Mouse (Mus musculus) CH12.LX (cell line): ENCODE data around the gene Srsf6. TPM values are rescaled to one million over a fixed set of nuclear protein-coding genes. Genes with fewer than 3 reads are reported as not detected.

Experiments used
- DNase-seq: peaks from one replicate; pipeline ENCODE4 v3.0.0-alpha.2; 2013; ENCODE audit errors: extremely low read depth
- H3K27ac ChIP-seq: 2 replicates; pipeline ENCODE4 v1.5.1; 2012; ENCODE audit warnings: low read depth, mild to moderate bottlenecking, control low read depth, moderate library complexity; ENCODE audit not compliant: insufficient read depth
- H3K27me3 ChIP-seq: replicated peaks from 2 replicates; pipeline ENCODE3; 2012; ENCODE audit warnings: inconsistent platforms
- H3K36me3 ChIP-seq, 2 experiments: replicated peaks in 1 of 2; 2 replicates each; pipeline versions ENCODE3 to v1.6.1; 2012; ENCODE audit warnings: inconsistent platforms in 1 of 2, low read length in 1 of 2, mild to moderate bottlenecking in 1 of 2, mixed read lengths in 1 of 2, moderate library complexity in 1 of 2; ENCODE audit not compliant: control insufficient read depth in 1 of 2, insufficient read depth in 1 of 2
- H3K4me1 ChIP-seq, 2 experiments: 2 replicates each; pipeline ENCODE4 v1.6.1; 2012; ENCODE audit warnings: inconsistent platforms in 1 of 2, moderate library complexity in 1 of 2; ENCODE audit not compliant: insufficient read depth in 2 of 2, control insufficient read depth in 1 of 2
- H3K4me2 ChIP-seq: 2 replicates; pipeline ENCODE4 v1.6.1; 2012; ENCODE audit warnings: low read depth, mild to moderate bottlenecking, control low read depth; ENCODE audit not compliant: poor library complexity, insufficient read depth, severe bottlenecking
- H3K4me3 ChIP-seq, 3 experiments: fragments of 150-350 bp in 1 of 3; sonication (generic) in 1 of 3; replicated peaks in 1 of 3; 2 replicates each; pipeline versions ENCODE3 to v1.5.1; 2011 to 2012; ENCODE audit warnings: low read depth in 2 of 3, low read length in 2 of 3, mild to moderate bottlenecking in 2 of 3, moderate library complexity in 2 of 3, control low read depth in 1 of 3, improper control_type of control experiment in 1 of 3, inconsistent platforms in 1 of 3, mixed read lengths in 1 of 3; ENCODE audit not compliant: poor library complexity in 1 of 3
- H3K79me2 ChIP-seq: replicated peaks from 2 replicates; pipeline ENCODE4 v1.6.1; 2012; ENCODE audit warnings: mild to moderate bottlenecking, moderate library complexity; ENCODE audit not compliant: control insufficient read depth, poor library complexity, insufficient read depth, severe bottlenecking; ENCODE audit errors: extremely low read depth
- H3K9ac ChIP-seq: 2 replicates; pipeline ENCODE4 v1.6.1; 2012; ENCODE audit warnings: low read depth, mild to moderate bottlenecking, control low read depth, moderate library complexity; ENCODE audit not compliant: insufficient read depth
- H3K9me3 ChIP-seq: replicated peaks from 2 replicates; pipeline ENCODE3; 2012; ENCODE audit warnings: low read length, inconsistent platforms, mixed read lengths
- BHLHE40 ChIP-seq: IDR thresholded peaks from 2 replicates; pipeline ENCODE4 v1.6.1; 2011; ENCODE audit warnings: mild to moderate bottlenecking, low read depth, low read length, improper control_type of control experiment
- CHD1 ChIP-seq: IDR thresholded peaks from 2 replicates; pipeline ENCODE4 v1.6.1; 2012; ENCODE audit warnings: low read depth, low read length, improper control_type of control experiment, inconsistent platforms
- CHD2 ChIP-seq: IDR thresholded peaks from 2 replicates; pipeline ENCODE4 v1.6.1; 2011; ENCODE audit warnings: low read length, improper control_type of control experiment
- CTCF ChIP-seq, 2 experiments: IDR thresholded peaks in 1 of 2; conservative IDR thresholded peaks in 1 of 2; 2 replicates each; pipeline ENCODE4 v1.5.1; 2011 to 2012; ENCODE audit warnings: low read depth in 2 of 2, low read length in 2 of 2, improper control_type of control experiment in 1 of 2, inconsistent platforms in 1 of 2, mild to moderate bottlenecking in 1 of 2, moderate library complexity in 1 of 2
- E2F4 ChIP-seq: IDR thresholded peaks from 2 replicates; pipeline ENCODE4 v1.6.1; 2011; ENCODE audit warnings: low read depth, low read length, improper control_type of control experiment; ENCODE audit not compliant: insufficient replicate concordance
- ETS1 ChIP-seq: conservative IDR thresholded peaks from 2 replicates; pipeline ENCODE4 v1.6.1; 2012; ENCODE audit warnings: low read depth, mild to moderate bottlenecking, inconsistent platforms, low read length, improper control_type of control experiment, moderate library complexity
- GABPA ChIP-seq: IDR thresholded peaks from 2 replicates; pipeline ENCODE4 v1.6.1; 2012; ENCODE audit warnings: low read depth, low read length, improper control_type of control experiment, inconsistent platforms; ENCODE audit not compliant: insufficient replicate concordance
- HCFC1 ChIP-seq: IDR thresholded peaks from 2 replicates; pipeline ENCODE4 v1.6.1; 2012; ENCODE audit warnings: low read depth, mild to moderate bottlenecking, inconsistent platforms, low read length, improper control_type of control experiment
- JUN ChIP-seq: IDR thresholded peaks from 2 replicates; pipeline ENCODE4 v1.6.1; 2011; ENCODE audit warnings: low read depth, mild to moderate bottlenecking, low read length, improper control_type of control experiment, moderate library complexity; ENCODE audit not compliant: insufficient read depth
- JUND ChIP-seq: conservative IDR thresholded peaks from 2 replicates; pipeline ENCODE4 v1.6.1; 2011; ENCODE audit warnings: low read depth, low read length, improper control_type of control experiment
- MAFK ChIP-seq: IDR thresholded peaks from 2 replicates; pipeline ENCODE4 v1.6.1; 2011; ENCODE audit warnings: low read length, improper control_type of control experiment; ENCODE audit not compliant: insufficient replicate concordance
- MAZ ChIP-seq: IDR thresholded peaks from 2 replicates; pipeline ENCODE4 v1.6.1; 2012; ENCODE audit warnings: low read depth, mild to moderate bottlenecking, inconsistent platforms, low read length, improper control_type of control experiment, moderate library complexity
- MXI1 ChIP-seq: IDR thresholded peaks from 2 replicates; pipeline ENCODE4 v1.6.1; 2011; ENCODE audit warnings: mild to moderate bottlenecking, low read depth, low read length, improper control_type of control experiment
- NRF1 ChIP-seq: IDR thresholded peaks from 2 replicates; pipeline ENCODE4 v1.6.1; 2014; ENCODE audit warnings: low read depth, mild to moderate bottlenecking, inconsistent platforms, low read length, improper control_type of control experiment, moderate library complexity
- PAX5 ChIP-seq: IDR thresholded peaks from 2 replicates; pipeline ENCODE4 v1.6.1; 2012; ENCODE audit warnings: low read length, inconsistent platforms, mixed read lengths
- POLR2A ChIP-seq: IDR thresholded peaks from 2 replicates; pipeline ENCODE4 v1.6.1; 2011; ENCODE audit warnings: low read depth, mild to moderate bottlenecking, improper control_type of control experiment, low read length
- POLR2AphosphoS2 ChIP-seq: IDR thresholded peaks from 2 replicates; pipeline ENCODE4 v1.6.1; 2011; ENCODE audit warnings: low read depth, low read length, improper control_type of control experiment
- RAD21 ChIP-seq: IDR thresholded peaks from 2 replicates; pipeline ENCODE4 v1.6.1; 2011; ENCODE audit warnings: low read depth, mild to moderate bottlenecking, low read length, improper control_type of control experiment, moderate library complexity
- RCOR1 ChIP-seq: conservative IDR thresholded peaks from 2 replicates; pipeline ENCODE4 v1.6.1; 2012; ENCODE audit warnings: low read depth, mild to moderate bottlenecking, inconsistent platforms, low read length, improper control_type of control experiment
- SIN3A ChIP-seq: IDR thresholded peaks from 2 replicates; pipeline ENCODE4 v1.6.1; 2012; ENCODE audit warnings: low read length, improper control_type of control experiment, inconsistent platforms
- SMC3 ChIP-seq: IDR thresholded peaks from 2 replicates; pipeline ENCODE4 v1.6.1; 2011; ENCODE audit warnings: low read depth, low read length, improper control_type of control experiment
- TBP ChIP-seq: conservative IDR thresholded peaks from 2 replicates; pipeline ENCODE4 v1.6.1; 2011; ENCODE audit warnings: low read depth, low read length, improper control_type of control experiment
- TCF12 ChIP-seq: IDR thresholded peaks from 2 replicates; pipeline ENCODE4 v1.6.1; 2014; ENCODE audit warnings: low read depth, mild to moderate bottlenecking, inconsistent platforms, low read length, improper control_type of control experiment
- UBTF ChIP-seq: IDR thresholded peaks from 2 replicates; pipeline ENCODE4 v1.6.1; 2012; ENCODE audit warnings: low read depth, mild to moderate bottlenecking, inconsistent platforms, low read length, improper control_type of control experiment, moderate library complexity
- ZC3H11A ChIP-seq: IDR thresholded peaks from 2 replicates; pipeline ENCODE4 v1.6.1; 2012; ENCODE audit warnings: low read depth, mild to moderate bottlenecking, inconsistent platforms, low read length, improper control_type of control experiment
- ZKSCAN1 ChIP-seq: IDR thresholded peaks from 2 replicates; pipeline ENCODE4 v1.6.1; 2012; ENCODE audit warnings: low read depth, inconsistent platforms, low read length, improper control_type of control experiment, borderline replicate concordance
- ZMIZ1 ChIP-seq: IDR thresholded peaks from 2 replicates; pipeline ENCODE4 v1.6.1; 2012; ENCODE audit warnings: low read depth, mild to moderate bottlenecking, inconsistent platforms, low read length, improper control_type of control experiment
- dilution Hi-C: fragments of 300-500 bp; cut with MboI; formaldehyde crosslinking; loops from 2 replicates; pipeline ENCODE4 v1.14.3; 2020; ENCODE audit warnings: low sequenced_read_pairs; ENCODE audit not compliant: extremely low pct_unique_long_range_greater_than_20kb, extremely low pct_ligation_motif_present
- in situ Hi-C: fragments of 300-500 bp; cut with MboI; formaldehyde crosslinking; loops from 3 replicates; pipeline ENCODE4 v1.14.3; 2019; ENCODE audit warnings: low sequenced_read_pairs, low pct_ligation_motif_present, low pct_unique_long_range_greater_than_20kb, mixed read lengths
- polyA plus RNA-seq: library from polyadenylated mRNA; unstranded; fragments of >175 nt; gene quantifications from 2 replicates; pipeline ENCODE4 v1.2.1, GENCODE M21; 2012; ENCODE audit warnings: low read depth; ENCODE audit not compliant: insufficient read length
- total RNA-seq, 2 experiments: library from RNA; depleted of rRNA; stranded (reverse); fragments of 300-350 nt in 1 of 2; fragments of >200 nt in 1 of 2; gene quantifications; 2 replicates each; pipeline ENCODE4 v1.2.3; 2012 to 2014

Gene Srsf6
- total and polyA plus RNA-seq, 3 experiments, result 96.3 to 227 (median 204) TPM

DNA sequence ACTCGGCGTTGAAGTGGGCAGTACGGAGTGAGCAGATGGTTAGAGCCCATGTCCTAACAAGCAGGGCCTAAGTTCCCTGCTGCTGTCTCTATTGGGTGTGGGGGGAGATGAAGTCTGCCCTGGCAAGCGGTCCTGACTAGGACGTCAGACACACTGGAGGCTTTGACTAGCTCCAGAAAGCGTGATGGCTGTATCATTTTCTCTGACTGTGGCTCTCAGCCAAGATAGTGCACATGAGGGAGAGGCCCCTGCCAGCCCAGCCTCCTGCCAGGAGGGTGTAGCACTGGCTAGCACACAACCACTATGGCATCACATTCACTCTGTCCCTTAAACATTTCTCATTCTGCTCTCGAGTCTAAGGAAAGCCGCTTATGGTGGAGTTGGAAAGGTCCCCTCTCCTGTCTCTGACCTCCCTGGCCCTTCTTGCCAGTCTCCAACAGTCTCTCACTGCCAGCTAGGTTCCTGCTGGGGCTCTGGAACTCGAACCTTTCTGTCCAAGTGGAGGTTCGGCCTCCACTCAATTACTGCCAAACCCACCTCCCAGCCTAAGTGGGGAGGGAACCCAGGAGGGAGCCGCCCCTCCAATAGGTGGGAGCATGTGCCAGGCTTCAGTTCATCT is 43.9 kb downstream of the Srsf6 start:
- no peaks in the 10 kb centered on the region for H3K9me3 ChIP-seq
- no peak overlapping the region for H3K4me3 ChIP-seq
- H3K4me2 ChIP-seq, result no peak overlapping the region
- peaks cover 0 to 4% of the 10 kb centered on the region in 2 experiments; a peak in 2 of 4 replicates for H3K4me1 ChIP-seq
- no peak overlapping the region for H3K27ac ChIP-seq
- no peak for DNase-seq
- no peaks in the 10 kb centered on the region for H3K36me3 ChIP-seq
- no peak overlapping the region for H3K9ac ChIP-seq
- in situ Hi-C loops (no loop called here), dilution Hi-C loops (no loop called here)
- TF ChIP-seq UBTF (no peak), POLR2AphosphoS2 (no peak), JUN (no peak), ZKSCAN1 (no peak), CHD2 (no peak), ZMIZ1 (no peak), SIN3A (no peak), SMC3 (no peak), MAZ (no peak), GABPA (no peak), JUND (no peak), POLR2A (no peak), ETS1 (no peak), NRF1 (no peak), CHD1 (no peak), RCOR1 (no peak), CTCF (conservative IDR thresholded peaks at IDR 0.05 in 1 of 2, IDR thresholded peaks at IDR 0.05 in 1 of 2; ENCODE audit: low read depth in 2 of 2, low read length in 2 of 2) (no peak), RAD21 (no peak), MAFK (no peak)
- H3K79me2 ChIP-seq, result no peaks in the 10 kb centered on the region
- peaks cover 44% of the 10 kb centered on the region for H3K27me3 ChIP-seq

DNA sequence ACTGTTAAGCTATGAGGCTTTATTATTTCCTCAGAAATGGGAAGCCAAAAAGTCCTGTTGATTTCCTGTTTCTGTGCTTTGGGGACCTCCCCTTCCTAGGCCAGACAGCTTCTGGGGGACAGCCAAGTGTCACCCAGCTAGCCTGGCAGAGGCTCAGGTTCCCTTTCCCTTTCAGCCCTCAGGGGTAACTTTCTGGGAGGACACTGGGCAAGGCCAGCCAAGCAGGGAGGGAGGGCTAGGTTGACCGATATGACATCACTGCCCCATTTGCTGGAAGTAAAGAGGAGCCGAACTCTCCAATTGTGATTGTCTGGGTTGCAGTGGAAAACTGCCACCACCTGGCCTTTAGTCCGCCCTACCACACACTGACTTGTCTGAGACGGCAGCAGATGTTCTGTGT is 44.7 kb downstream of the Srsf6 start:
- Histone ChIP-seq H3K9ac (no peak overlapping the region), H3K36me3 (no peaks in the 10 kb centered on the region), H3K27ac (no peak overlapping the region), H3K27me3 (peaks cover 45% of the 10 kb centered on the region)
- dilution Hi-C loops, result no loop called here
- TF ChIP-seq JUND (no peak), E2F4 (no peak), JUN (no peak), MAFK (no peak), RCOR1 (no peak), HCFC1 (no peak), CHD1 (no peak), ZMIZ1 (no peak), SIN3A (no peak), TCF12 (no peak), UBTF (no peak), POLR2AphosphoS2 (no peak), TBP (no peak), MAZ (no peak), PAX5 (no peak), ZC3H11A (no peak), BHLHE40 (no peak), ETS1 (no peak), MXI1 (no peak), CHD2 (no peak)
- TF ChIP-seq, all 38 proteins: peak for 0
- Histone ChIP-seq H3K9me3 (no peaks in the 10 kb centered on the region), H3K79me2 (no peaks in the 10 kb centered on the region), H3K4me3 (no peak overlapping the region), H3K4me2 (no peak overlapping the region), H3K4me1 (peaks cover 0 to 4% of the 10 kb centered on the region in 2 experiments; a peak in 2 of 4 replicates)
- in situ Hi-C loops, result no loop called here
- DNase-seq, result no peak
